Mouse (Mus musculus): ENCODE results near the gene Cdk15. TPM values are rescaled to one million over a fixed set of nuclear protein-coding genes. Genes with fewer than 3 reads are reported as not detected.

Gene Cdk15
- total RNA-seq (2023): not detected

DNA sequence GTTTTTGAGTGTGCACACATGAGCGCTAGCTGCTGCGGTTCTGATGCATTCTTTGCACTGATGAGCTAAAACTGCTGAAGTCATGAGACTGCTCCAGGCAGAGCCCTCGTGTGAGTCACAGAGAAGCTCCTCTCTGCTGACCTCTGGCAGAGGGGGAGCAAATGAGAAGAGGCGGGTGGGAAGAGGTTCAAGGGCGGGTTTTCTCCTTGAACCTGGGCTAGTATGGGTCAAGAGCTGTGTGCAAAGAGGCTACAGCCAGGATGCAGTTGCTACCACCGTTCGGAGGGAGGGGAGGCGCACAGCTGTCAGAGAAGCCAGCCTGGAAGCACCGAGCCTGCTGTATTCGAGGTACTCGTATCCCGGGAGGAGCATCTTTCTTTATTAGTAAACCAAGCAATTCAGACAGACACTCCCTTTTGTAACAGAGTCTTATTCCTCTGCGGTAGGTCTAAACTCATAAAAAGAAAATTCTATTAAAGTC, at the start of gene Cdk15:
Gene Cdk15, plus strand, starts transcription at position 156 of the 481 bp plus-strand sequence.

DNA sequence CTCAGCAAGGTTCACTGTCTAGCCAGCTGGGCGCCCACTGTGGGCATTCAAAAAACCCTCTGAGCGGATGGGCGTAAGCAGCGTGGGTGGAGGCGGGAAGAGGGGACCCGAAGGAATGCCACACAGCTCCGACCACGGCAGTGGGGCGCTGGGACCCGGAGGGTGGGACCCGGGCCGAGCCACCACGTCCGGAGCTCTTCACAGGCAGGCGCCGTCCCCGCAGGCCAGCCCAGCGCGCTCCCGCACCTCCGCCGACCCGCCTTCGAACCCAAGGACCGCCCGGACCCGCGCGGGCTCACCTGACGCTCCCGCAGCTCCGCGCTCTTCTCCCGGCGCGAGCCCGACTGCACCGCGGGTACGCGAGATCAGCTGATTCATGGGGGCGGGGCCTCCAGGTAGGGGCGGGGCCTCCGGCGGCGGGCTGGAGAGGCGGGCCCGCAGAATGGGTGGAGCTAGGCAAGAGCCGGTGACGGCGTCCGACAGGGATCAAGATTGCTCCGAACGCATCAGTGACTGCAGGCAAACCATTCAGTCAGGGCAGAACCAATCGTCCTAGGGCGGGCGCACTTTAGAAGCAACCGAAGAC, 19.8 kb upstream of the Cdk15 start, which contains the start of gene Als2:
Gene Als2, minus strand, starts transcription at position 376 of the 586 bp plus-strand sequence.

Other genes with a start within 250 kb of the Cdk15 start
- gene C2cd6, start 162.0 kb upstream of the Cdk15 start, total RNA-seq (2023): not detected
- 1 to 10 TPM; 2.7 to 5.2 TPM for gene Tmem237, start 136.5 kb upstream of the Cdk15 start, total RNA-seq (2023)
- gene Mpp4, start 93.5 kb upstream of the Cdk15 start, total RNA-seq (2023): 1 to 10 TPM; 1.1 to 1.8 TPM
- gene Als2, start 19.7 kb upstream of the Cdk15 start, total RNA-seq (2023): 10 to 100 TPM; 15.4 to 23.3 TPM
- under 1 TPM in 1 of 2 experiments, not detected in 1; 0.20 TPM for gene Fzd7, start 225.5 kb downstream of the Cdk15 start, total RNA-seq (2023)